Mouse (Mus musculus) erythroblast, embryonic 14.5 days (primary cell): ENCODE results near the gene Vav2. TPM values are rescaled to one million over a fixed set of nuclear protein-coding genes. Genes with fewer than 3 reads are reported as not detected.

ENCODE experiments used
- H3K27me3 ChIP-seq: 2 replicates; pipeline ENCODE4 v1.6.1; 2012; ENCODE audit warnings: inconsistent platforms; ENCODE audit not compliant: control insufficient read depth
- H3K36me3 ChIP-seq: 2 replicates; pipeline ENCODE4 v1.6.1; 2012; ENCODE audit warnings: mild to moderate bottlenecking, inconsistent platforms; ENCODE audit not compliant: control insufficient read depth
- H3K4me1 ChIP-seq: 2 replicates; pipeline ENCODE4 v1.6.1; 2012; ENCODE audit warnings: inconsistent platforms; ENCODE audit not compliant: control insufficient read depth
- H3K4me3 ChIP-seq: replicated peaks from 2 replicates; pipeline ENCODE3; 2012; ENCODE audit warnings: moderate library complexity, mild to moderate bottlenecking, inconsistent platforms
- H3K9me3 ChIP-seq: 2 replicates; pipeline ENCODE4 v1.6.1; 2012; ENCODE audit warnings: low read length, inconsistent platforms, mixed read lengths; ENCODE audit not compliant: control insufficient read depth
- GATA1 ChIP-seq: IDR thresholded peaks from 2 replicates; pipeline ENCODE4 v1.6.1; 2012; ENCODE audit warnings: low read length, inconsistent platforms, mixed read lengths
- TAL1 ChIP-seq: IDR thresholded peaks from 3 replicates; pipeline ENCODE4 v1.6.1; 2012; ENCODE audit warnings: low read length, inconsistent platforms, mixed read lengths
- polyA plus RNA-seq: library from polyadenylated mRNA; stranded (reverse); fragments of >175 nt; gene quantifications from 2 replicates; pipeline ENCODE4 v1.2.3, GENCODE M21; 2012

Vav2 gene
- polyA plus RNA-seq, 1 experiment, result 0.10 TPM

DNA sequence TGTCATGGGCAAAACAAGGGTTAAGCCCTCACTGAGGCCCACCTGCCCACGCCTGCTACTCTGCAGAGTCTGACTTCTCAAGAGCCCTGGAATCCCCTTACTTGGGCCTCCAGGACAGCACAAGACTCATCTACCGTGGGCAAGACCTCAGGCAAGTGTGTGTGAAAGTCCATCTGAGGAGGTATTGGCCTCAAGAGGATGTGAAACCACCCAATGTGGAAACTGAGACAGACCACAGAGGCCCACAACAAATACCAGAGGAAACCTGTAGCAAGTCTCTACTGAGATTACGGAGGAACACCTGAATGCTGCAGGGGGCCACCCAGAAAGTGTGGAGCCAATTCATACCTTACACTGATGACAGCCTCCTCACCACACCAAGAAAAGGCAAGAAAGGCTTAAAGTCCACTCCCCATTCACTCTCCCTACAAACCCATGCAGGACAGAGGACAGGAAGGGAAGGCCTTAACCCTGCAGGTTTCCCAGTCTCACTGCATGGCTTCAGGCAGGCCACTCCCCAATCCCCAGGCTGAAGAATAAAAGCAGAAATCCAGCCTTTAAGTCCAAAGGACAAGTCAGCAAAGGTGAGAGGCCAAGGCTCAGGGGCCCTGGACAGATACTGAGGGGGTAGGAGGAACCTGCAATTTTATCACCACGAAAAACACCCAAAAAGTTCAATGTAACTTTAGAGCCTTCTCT lies 42.6 kb upstream of the Vav2 start:
- H3K4me1 ChIP-seq, result peaks cover 79% of the 10 kb centered on the region
- no peak for TF ChIP-seq GATA1
- no peak for TF ChIP-seq TAL1
- H3K4me3 ChIP-seq, result peak overlapping the region; percentile 35
- H3K36me3 ChIP-seq, result peaks cover 84% of the 10 kb centered on the region
- no peaks in the 10 kb centered on the region for H3K27me3 ChIP-seq
- no peaks in the 10 kb centered on the region for H3K9me3 ChIP-seq

DNA sequence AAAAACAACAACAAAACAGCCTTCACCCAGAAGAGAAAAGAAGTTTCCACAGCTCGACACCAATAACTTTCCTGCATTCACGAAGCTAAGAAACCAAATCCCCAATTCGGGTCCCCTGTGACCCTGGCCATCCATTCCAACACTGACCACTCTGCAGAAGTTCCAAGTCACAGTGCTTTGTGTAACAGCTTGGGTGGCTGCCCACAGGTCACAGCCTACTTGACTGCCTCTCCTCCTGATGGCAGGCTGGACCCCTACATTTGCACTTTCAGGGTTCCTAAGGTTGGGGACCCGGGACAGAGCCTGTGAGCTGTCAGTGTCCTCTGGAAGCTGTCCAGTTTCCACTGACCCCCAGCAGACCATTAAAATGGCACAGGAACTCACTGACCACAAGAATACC lies 36.1 kb upstream of the Vav2 start:
- peaks cover 16% of the 10 kb centered on the region for H3K4me1 ChIP-seq

DNA sequence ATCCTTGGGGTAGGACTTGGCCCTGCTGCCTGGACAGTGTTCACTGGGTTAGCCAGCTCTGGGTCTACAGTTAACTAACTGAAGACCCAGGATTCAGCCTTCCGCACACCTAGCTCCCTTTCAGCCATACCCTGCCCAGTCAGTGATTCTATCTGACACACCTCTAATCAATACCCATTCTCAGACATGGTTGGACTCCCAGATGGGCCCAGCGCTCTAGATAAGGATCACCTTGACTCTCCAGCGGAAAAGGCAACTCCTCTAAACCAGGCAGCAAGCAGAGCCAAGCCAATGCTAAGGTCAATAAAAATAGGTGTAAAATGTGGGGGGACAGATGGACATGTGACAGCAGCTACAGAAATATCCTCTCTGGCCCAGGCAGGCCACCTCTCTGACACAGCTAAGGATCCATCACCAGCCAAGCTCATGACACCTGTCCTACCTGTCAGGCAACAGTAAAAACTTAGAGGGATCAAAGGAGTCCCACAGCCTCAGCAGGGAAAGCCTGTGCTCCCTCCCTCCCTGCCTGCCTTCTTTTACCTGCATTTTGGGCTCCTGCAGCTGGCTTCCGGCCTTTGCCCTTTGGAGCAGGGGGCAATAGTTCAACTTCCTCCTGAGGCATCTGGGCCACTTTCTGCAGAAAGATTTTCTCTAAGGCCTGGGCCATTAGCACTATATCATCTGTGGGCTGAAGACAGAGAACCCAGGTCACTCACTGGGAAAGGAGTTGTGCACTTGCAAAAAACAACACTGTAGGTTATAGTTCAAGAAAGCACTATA lies 35.2 kb upstream of the Vav2 start:
- Histone ChIP-seq H3K36me3 (peaks cover 98% of the 10 kb centered on the region), H3K27me3 (no peaks in the 10 kb centered on the region), H3K4me3 (no peak overlapping the region), H3K4me1 (peaks cover 12% of the 10 kb centered on the region), H3K9me3 (no peaks in the 10 kb centered on the region)
- TF ChIP-seq TAL1 (no peak), GATA1 (no peak)

More for the DNA sequence above, 36.1 kb upstream of the Vav2 start:
- no peaks in the 10 kb centered on the region for H3K27me3 ChIP-seq
- no peaks in the 10 kb centered on the region for H3K9me3 ChIP-seq
- no peak overlapping the region for H3K4me3 ChIP-seq
- H3K36me3 ChIP-seq, result peaks cover 98% of the 10 kb centered on the region
- TF ChIP-seq TAL1 (no peak), GATA1 (no peak)

DNA sequence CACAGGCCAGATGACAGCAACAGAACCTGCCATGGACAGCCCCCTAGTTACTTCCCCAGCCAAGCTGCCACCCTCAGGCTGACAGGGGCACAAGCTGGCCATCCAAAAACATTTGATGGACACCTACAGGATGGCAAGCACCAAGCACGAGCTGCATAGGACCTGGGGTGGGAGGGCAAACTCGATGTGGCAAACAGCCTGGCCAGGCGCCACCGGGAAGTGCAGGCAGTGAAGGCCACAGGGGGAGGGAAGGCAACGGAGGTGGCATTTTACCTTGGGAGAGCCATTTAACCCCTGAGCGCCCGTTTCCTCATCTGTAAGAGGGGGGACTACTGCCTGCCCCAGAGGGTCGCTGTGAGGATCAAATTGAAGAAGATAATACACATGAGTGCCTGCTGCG lies 33.8 kb upstream of the Vav2 start:
- peaks cover 3% of the 10 kb centered on the region for H3K4me1 ChIP-seq
- no peak overlapping the region for H3K4me3 ChIP-seq
- no peaks in the 10 kb centered on the region for H3K27me3 ChIP-seq
- H3K36me3 ChIP-seq, result peaks cover 98% of the 10 kb centered on the region
- no peaks in the 10 kb centered on the region for H3K9me3 ChIP-seq
- no peak for TF ChIP-seq GATA1
- TF ChIP-seq TAL1, result no peak

DNA sequence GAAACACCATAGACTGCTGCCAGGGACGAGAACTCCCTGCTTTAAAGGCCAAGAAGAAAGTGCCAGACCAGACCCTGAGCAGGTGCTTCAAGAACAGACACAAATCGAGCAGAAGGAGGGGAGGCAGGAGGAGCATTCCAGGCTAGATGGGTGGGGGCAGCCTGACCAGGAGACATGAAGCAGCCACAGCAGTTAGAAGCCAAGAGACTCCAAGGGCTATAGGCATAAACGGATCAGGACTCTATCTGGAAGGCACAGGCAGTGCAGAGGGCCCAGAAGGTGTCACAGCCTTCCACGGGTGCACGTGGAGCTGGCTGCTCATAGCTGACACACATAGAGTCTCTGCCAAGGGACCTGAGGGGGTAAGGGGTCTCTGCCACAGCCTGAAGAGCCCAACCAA lies 33.3 kb upstream of the Vav2 start:
- no peaks in the 10 kb centered on the region for H3K27me3 ChIP-seq
- no peak for TF ChIP-seq GATA1
- TF ChIP-seq TAL1, result no peak
- no peaks in the 10 kb centered on the region for H3K9me3 ChIP-seq
- H3K4me3 ChIP-seq, result no peak overlapping the region
- peaks cover 98% of the 10 kb centered on the region for H3K36me3 ChIP-seq
- H3K4me1 ChIP-seq, result no peaks in the 10 kb centered on the region; the same call in none of the 2 replicates

DNA sequence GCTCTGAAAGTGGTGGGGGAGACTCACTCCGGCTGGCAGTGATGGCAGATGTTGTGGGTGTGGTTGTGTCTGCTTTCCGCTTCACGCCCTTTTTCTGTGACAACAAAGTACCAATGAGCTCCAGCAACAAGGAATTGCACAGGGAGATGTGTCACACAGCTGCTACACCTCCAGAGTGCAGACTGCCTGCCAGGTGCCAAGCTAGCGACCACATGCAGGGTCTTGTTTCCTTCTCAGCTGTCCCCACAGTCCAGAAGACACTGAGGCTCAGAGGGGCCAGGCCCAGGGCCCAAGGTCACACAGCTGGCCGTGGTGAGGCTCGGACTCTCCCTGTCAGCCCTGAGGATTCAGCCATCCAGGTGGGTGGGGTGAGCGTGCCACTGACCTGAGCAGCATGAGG lies 32.9 kb upstream of the Vav2 start:
- no peaks in the 10 kb centered on the region for H3K27me3 ChIP-seq
- no peaks in the 10 kb centered on the region; the same call in none of the 2 replicates for H3K4me1 ChIP-seq
- no peaks in the 10 kb centered on the region for H3K9me3 ChIP-seq
- no peak overlapping the region for H3K4me3 ChIP-seq
- H3K36me3 ChIP-seq, result peaks cover 100% of the 10 kb centered on the region
- TF ChIP-seq GATA1 (no peak), TAL1 (no peak)

DNA sequence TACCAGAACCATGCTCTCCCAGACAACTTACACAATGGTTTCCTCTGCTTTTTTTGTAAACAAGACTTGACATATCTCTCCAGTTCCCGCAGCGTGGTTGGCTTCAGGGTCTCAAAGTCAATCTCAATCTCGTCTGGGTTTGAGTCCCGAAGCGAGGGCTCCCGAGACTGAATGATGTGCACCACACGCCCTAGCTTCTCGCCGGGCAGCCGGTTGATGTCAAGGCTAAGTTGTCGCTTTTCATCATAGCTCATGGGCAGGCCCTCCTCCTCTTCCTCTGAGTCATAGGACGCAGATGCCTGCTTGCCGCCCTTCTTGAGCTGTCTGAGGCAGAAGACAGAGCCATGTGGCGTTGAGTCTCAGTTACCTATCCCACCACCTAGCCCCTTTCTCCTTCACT lies 23.4 kb upstream of the Vav2 start:
- no peaks in the 10 kb centered on the region for H3K4me1 ChIP-seq
- H3K4me3 ChIP-seq, result no peak overlapping the region
- H3K36me3 ChIP-seq, result peaks cover 98% of the 10 kb centered on the region
- TF ChIP-seq GATA1, result no peak
- TF ChIP-seq TAL1, result no peak
- H3K9me3 ChIP-seq, result no peaks in the 10 kb centered on the region
- no peaks in the 10 kb centered on the region for H3K27me3 ChIP-seq

DNA sequence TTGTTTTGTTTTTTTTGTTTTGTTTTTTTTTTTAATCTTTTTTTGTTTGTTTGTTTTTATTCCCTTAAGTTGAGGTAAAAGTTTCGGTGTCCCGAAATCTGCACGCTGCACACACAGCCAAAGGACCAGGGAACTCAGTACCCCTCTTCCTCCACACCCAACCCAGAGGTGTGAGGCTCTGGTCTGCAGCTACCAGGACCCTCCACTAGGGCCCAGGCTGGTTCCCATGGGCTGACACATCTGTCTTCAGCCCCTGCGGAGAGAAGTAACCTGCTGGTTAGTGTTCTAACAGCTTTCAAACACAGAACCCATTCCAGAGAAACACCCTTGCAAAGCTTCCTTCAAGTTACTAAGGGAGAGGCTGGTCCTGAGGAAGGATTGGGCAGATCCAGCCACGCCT lies 20.9 kb upstream of the Vav2 start:
- Histone ChIP-seq H3K9me3 (no peaks in the 10 kb centered on the region), H3K36me3 (peaks cover 85% of the 10 kb centered on the region), H3K4me1 (peaks cover 6% of the 10 kb centered on the region), H3K4me3 (no peak overlapping the region), H3K27me3 (no peaks in the 10 kb centered on the region)
- TF ChIP-seq TAL1 (no peak), GATA1 (no peak)

DNA sequence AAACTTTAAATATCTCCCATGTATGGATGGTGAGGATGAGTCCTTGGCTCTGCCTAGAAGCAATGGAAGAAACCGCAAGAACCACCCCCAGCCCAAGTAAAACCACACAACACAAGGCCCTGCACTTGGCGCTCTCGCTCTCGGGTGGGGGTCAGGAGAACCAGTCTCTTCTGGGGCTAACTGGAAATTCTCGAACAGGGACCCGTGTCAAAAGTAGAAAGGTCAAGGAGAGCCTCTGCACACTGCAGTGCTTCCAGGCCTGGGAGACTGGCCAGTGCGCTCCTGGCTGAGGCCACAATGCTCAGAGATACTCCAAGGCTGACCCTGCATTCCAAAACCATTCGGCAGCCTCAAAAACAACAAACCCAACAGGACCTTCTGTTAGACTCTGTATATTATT lies 20.0 kb upstream of the Vav2 start:
- Histone ChIP-seq H3K4me3 (no peak overlapping the region), H3K27me3 (no peaks in the 10 kb centered on the region), H3K4me1 (peaks cover 16% of the 10 kb centered on the region), H3K9me3 (no peaks in the 10 kb centered on the region), H3K36me3 (peaks cover 77% of the 10 kb centered on the region)
- no peak for TF ChIP-seq TAL1
- TF ChIP-seq GATA1, result no peak
